Mouse (Mus musculus) midbrain, embryonic 15.5 days (tissue): ENCODE results near the gene Cnnm2. TPM values are rescaled to one million over a fixed set of nuclear protein-coding genes. Genes with fewer than 3 reads are reported as not detected.
"Not testable (repeated sequence)": the region's sequence is repeated elsewhere in the genome, so short reads cannot be mapped to it uniquely, and the experiment has no call there.

Experiments
- ATAC-seq: fragments of 200-750 bp; cut with Nextera tagmentation; replicated peaks from 2 replicates; pipeline ENCODE4 v1.8.0; 2017; ENCODE audit warnings: moderate TSS enrichment
- H3K27ac ChIP-seq: fragments of 300-500 bp; sonication (generic); 2 replicates; pipeline ENCODE4 v1.5.1; 2015; ENCODE audit warnings: mild to moderate bottlenecking, inconsistent platforms
- H3K27me3 ChIP-seq: fragments of 300-500 bp; sonication (generic); replicated peaks from 2 replicates; pipeline ENCODE4 v1.6.1; 2015; ENCODE audit warnings: inconsistent platforms
- H3K36me3 ChIP-seq: fragments of 300-500 bp; sonication (generic); replicated peaks from 2 replicates; pipeline ENCODE4 v1.6.1; 2015; ENCODE audit warnings: inconsistent platforms
- H3K4me1 ChIP-seq: fragments of 300-500 bp; sonication (generic); 2 replicates; pipeline ENCODE4 v1.6.1; 2015; ENCODE audit warnings: inconsistent platforms
- H3K4me2 ChIP-seq: fragments of 300-500 bp; sonication (generic); 2 replicates; pipeline ENCODE4 v1.6.1; 2015; ENCODE audit warnings: inconsistent platforms, mild to moderate bottlenecking, moderate library complexity
- H3K4me3 ChIP-seq: fragments of 300-500 bp; sonication (generic); 2 replicates; pipeline ENCODE4 v1.5.1; 2015; ENCODE audit warnings: mild to moderate bottlenecking, inconsistent platforms
- H3K9ac ChIP-seq: fragments of 300-500 bp; sonication (generic); 2 replicates; pipeline ENCODE4 v1.6.1; 2015; ENCODE audit warnings: mild to moderate bottlenecking, inconsistent platforms
- H3K9me3 ChIP-seq: fragments of 300-500 bp; sonication (generic); 2 replicates; pipeline ENCODE4 v1.6.1; 2016; ENCODE audit warnings: inconsistent platforms
- WGBS: fragments of 180-500 bp; shearing (Covaris S2); methylation state at CpG from one replicate; pipeline ENCODE4 v1.1.7; 2015; ENCODE audit warnings: mixed read lengths; 5-methylcytosine and 5-hydroxymethylcytosine counted together
- polyA plus RNA-seq: library from polyadenylated mRNA; unstranded; fragments of >200 nt; fragmentation: Nextera tagmentation; extraction: Ambion mirVana; gene quantifications from 2 replicates; pipeline ENCODE4 v1.2.1, GENCODE M21; 2015

Cnnm2 gene
- polyA plus RNA-seq = 7.8 and 10.1 TPM in 2 replicates

GRCm38 (mm10) chr19:46761247-46761946 lies at the start of gene Cnnm2:
Gene Cnnm2 (plus strand): TSS chr19:46761596.
- 0% methylated on average over 50 of the region's 59 CpGs for WGBS
- Histone ChIP-seq H3K9me3 (no peaks in the 10 kb centered on the region), H3K27me3 (peaks cover 2% of the 10 kb centered on the region), H3K4me1 (peaks cover 37% of the 10 kb centered on the region), H3K36me3 (no peaks in the 10 kb centered on the region), H3K4me3 (peak within 1 kb of the TSS; percentile 87), H3K4me2 (peak within 1 kb of the TSS; percentile 96), H3K9ac (peak within 1 kb of the TSS; percentile 86), H3K27ac (peak within 1 kb of the TSS; percentile 95)
- peak; percentile 98 for ATAC-seq

- no peaks in the 10 kb centered on the region; the same call in 1 of the 2 replicates for H3K36me3 ChIP-seq
- ATAC-seq = no peak
- 94% methylated on average over 8 of the region's 8 CpGs for WGBS
- no peak overlapping the region for H3K4me2 ChIP-seq
- no peak overlapping the region for H3K4me3 ChIP-seq
- no peaks in the 10 kb centered on the region for H3K9me3 ChIP-seq
- no peaks in the 10 kb centered on the region for H3K4me1 ChIP-seq
- no peak overlapping the region for H3K27ac ChIP-seq
- no peaks in the 10 kb centered on the region for H3K27me3 ChIP-seq
- H3K9ac ChIP-seq = no peak overlapping the region
These were observed 47.2 kb upstream of the Cnnm2 start for GRCm38 (mm10) chr19:46714234-46714633.

- Histone ChIP-seq H3K36me3 (no peaks in the 10 kb centered on the region; the same call in 1 of the 2 replicates), H3K27ac (no peak overlapping the region), H3K4me1 (no peaks in the 10 kb centered on the region), H3K9ac (no peak overlapping the region), H3K4me3 (no peak overlapping the region), H3K9me3 (no peaks in the 10 kb centered on the region), H3K4me2 (no peak overlapping the region), H3K27me3 (no peaks in the 10 kb centered on the region)
- ATAC-seq = no peak
- WGBS = 93% methylated on average over 8 of the region's 8 CpGs
These were observed 46.4 kb upstream of the Cnnm2 start for GRCm38 (mm10) chr19:46715016-46715415.

GRCm38 (mm10) chr19:46718150-46718549 lies 43.2 kb upstream of the Cnnm2 start:
- no peak overlapping the region for H3K4me3 ChIP-seq
- no peak overlapping the region for H3K27ac ChIP-seq
- H3K4me1 ChIP-seq = no peaks in the 10 kb centered on the region
- ATAC-seq = no peak
- H3K36me3 ChIP-seq = no peaks in the 10 kb centered on the region; the same call in 1 of the 2 replicates
- no peak overlapping the region for H3K9ac ChIP-seq
- no peaks in the 10 kb centered on the region for H3K27me3 ChIP-seq
- no peaks in the 10 kb centered on the region for H3K9me3 ChIP-seq
- 92% methylated on average over 4 of the region's 4 CpGs for WGBS
- no peak overlapping the region for H3K4me2 ChIP-seq

GRCm38 (mm10) chr19:46724411-46724810 lies 37.0 kb upstream of the Cnnm2 start:
- Histone ChIP-seq H3K27ac (no peak overlapping the region), H3K4me1 (peaks cover 4% of the 10 kb centered on the region; the same call in 1 of the 2 replicates), H3K4me2 (no peak overlapping the region), H3K9me3 (no peaks in the 10 kb centered on the region), H3K9ac (no peak overlapping the region), H3K36me3 (no peaks in the 10 kb centered on the region), H3K27me3 (no peaks in the 10 kb centered on the region), H3K4me3 (no peak overlapping the region)
- 65% methylated on average over 11 of the region's 11 CpGs for WGBS
- no peak for ATAC-seq

- no peak overlapping the region for H3K4me2 ChIP-seq
- H3K4me1 ChIP-seq = peaks cover 4% of the 10 kb centered on the region; the same call in 1 of the 2 replicates
- no peaks in the 10 kb centered on the region for H3K36me3 ChIP-seq
- H3K27me3 ChIP-seq = no peaks in the 10 kb centered on the region
- ATAC-seq = no peak
- no peak overlapping the region for H3K27ac ChIP-seq
- H3K4me3 ChIP-seq = no peak overlapping the region
- no peak overlapping the region for H3K9ac ChIP-seq
- 98% methylated on average over 8 of the region's 8 CpGs for WGBS
- no peaks in the 10 kb centered on the region for H3K9me3 ChIP-seq
These were observed 35.3 kb upstream of the Cnnm2 start for GRCm38 (mm10) chr19:46726142-46726541.

- no peak for ATAC-seq
- H3K4me1 ChIP-seq = peaks cover 4% of the 10 kb centered on the region; the same call in 1 of the 2 replicates
- H3K9ac ChIP-seq = no peak overlapping the region
- 44% methylated on average over 8 of the region's 8 CpGs for WGBS
- no peaks in the 10 kb centered on the region for H3K36me3 ChIP-seq
- no peak overlapping the region for H3K4me2 ChIP-seq
- no peak overlapping the region for H3K4me3 ChIP-seq
- no peaks in the 10 kb centered on the region for H3K27me3 ChIP-seq
- no peaks in the 10 kb centered on the region for H3K9me3 ChIP-seq
- H3K27ac ChIP-seq = no peak overlapping the region
These were observed 34.2 kb upstream of the Cnnm2 start for GRCm38 (mm10) chr19:46727140-46727736.

- Histone ChIP-seq H3K27ac (no peak overlapping the region), H3K4me1 (peaks cover 4% of the 10 kb centered on the region; the same call in 1 of the 2 replicates), H3K4me2 (no peak overlapping the region), H3K4me3 (no peak overlapping the region), H3K36me3 (no peaks in the 10 kb centered on the region), H3K9ac (no peak overlapping the region), H3K9me3 (no peaks in the 10 kb centered on the region), H3K27me3 (no peaks in the 10 kb centered on the region)
- ATAC-seq = no peak
- WGBS = 79% methylated on average over 11 of the region's 11 CpGs
These were observed 33.4 kb upstream of the Cnnm2 start for GRCm38 (mm10) chr19:46727945-46728540.

GRCm38 (mm10) chr19:46728909-46729308 lies 32.5 kb upstream of the Cnnm2 start:
- H3K4me2 ChIP-seq = no peak overlapping the region
- no peak overlapping the region for H3K4me3 ChIP-seq
- peaks cover 4% of the 10 kb centered on the region; the same call in 1 of the 2 replicates for H3K4me1 ChIP-seq
- 83% methylated on average over 3 of the region's 3 CpGs for WGBS
- H3K9ac ChIP-seq = no peak overlapping the region
- ATAC-seq = no peak
- H3K9me3 ChIP-seq = no peaks in the 10 kb centered on the region
- no peaks in the 10 kb centered on the region for H3K27me3 ChIP-seq
- H3K36me3 ChIP-seq = no peaks in the 10 kb centered on the region
- no peak overlapping the region for H3K27ac ChIP-seq

- no peaks in the 10 kb centered on the region for H3K9me3 ChIP-seq
- no peak overlapping the region for H3K4me3 ChIP-seq
- H3K36me3 ChIP-seq = no peaks in the 10 kb centered on the region
- H3K9ac ChIP-seq = no peak overlapping the region
- H3K4me2 ChIP-seq = no peak overlapping the region
- peaks cover 4% of the 10 kb centered on the region; the same call in 1 of the 2 replicates for H3K4me1 ChIP-seq
- 83% methylated on average over 10 of the region's 10 CpGs for WGBS
- no peaks in the 10 kb centered on the region for H3K27me3 ChIP-seq
- no peak overlapping the region for H3K27ac ChIP-seq
- ATAC-seq = no peak
These were observed 30.0 kb upstream of the Cnnm2 start for GRCm38 (mm10) chr19:46731351-46731750.

GRCm38 (mm10) chr19:46732673-46733072 lies 28.7 kb upstream of the Cnnm2 start:
- not testable (repeated sequence) for H3K36me3 ChIP-seq, H3K27me3 ChIP-seq, ATAC-seq, H3K27ac ChIP-seq, H3K9me3 ChIP-seq, H3K4me1 ChIP-seq, H3K9ac ChIP-seq, H3K4me3 ChIP-seq, H3K4me2 ChIP-seq
- WGBS = 91% methylated on average over 5 of the region's 5 CpGs

GRCm38 (mm10) chr19:46733626-46734025 lies 27.8 kb upstream of the Cnnm2 start:
- Histone ChIP-seq H3K27me3 (no peaks in the 10 kb centered on the region), H3K9ac (no peak overlapping the region), H3K4me2 (no peak overlapping the region), H3K27ac (no peak overlapping the region), H3K4me1 (no peaks in the 10 kb centered on the region), H3K9me3 (no peaks in the 10 kb centered on the region), H3K36me3 (no peaks in the 10 kb centered on the region), H3K4me3 (no peak overlapping the region)
- 90% methylated on average over 7 of the region's 7 CpGs for WGBS
- no peak for ATAC-seq
